Mouse (Mus musculus) spleen, adult 2 months (tissue): Measurements from ENCODE around the gene C530008M17Rik.

Experiments
- CTCF ChIP-seq: fragments of 200-500 bp; IDR thresholded peaks from 2 replicates; pipeline ENCODE4 v1.5.1; 2011; ENCODE audit warnings: mild to moderate bottlenecking, inconsistent platforms; ENCODE audit not compliant: insufficient read depth, insufficient read length, insufficient replicate concordance; ENCODE audit errors: extremely low read depth
- POLR2A ChIP-seq: fragments of 200-500 bp; IDR thresholded peaks from 2 replicates; pipeline ENCODE4 v1.6.1; 2011; ENCODE audit warnings: low read depth, low read length, inconsistent platforms

- no peak for TF ChIP-seq POLR2A
- no peak for TF ChIP-seq CTCF
Measured at GRCm38 (mm10) chr5:76645091-76645868, 11.0 kb upstream of the C530008M17Rik start.
